Mouse (Mus musculus): ENCODE measurements around the gene Twnk.

GRCm38 (mm10) chr19:45057724-45058112, 52.3 kb downstream of the Twnk start:
- no peak for TF ChIP-seq CTCF (IDR thresholded peaks at IDR 0.05; ENCODE audit: insufficient read depth, low read length)
- TF ChIP-seq POLR2A (IDR thresholded peaks at IDR 0.05; ENCODE audit: borderline replicate concordance, extremely low read depth, low read depth, low read length): no peak
